Mouse (Mus musculus) MEL (cell line): ENCODE data around the gene Nxph4.

ENCODE experiments used
- EP300 ChIP-seq, 2 experiments: IDR thresholded peaks; 2 replicates each; pipeline ENCODE4 v1.6.1; 2011; ENCODE audit warnings: improper control_type of control experiment in 2 of 2, low read length in 2 of 2, low read depth in 1 of 2, mild to moderate bottlenecking in 1 of 2
- GATA1 ChIP-seq: IDR thresholded peaks from 2 replicates; pipeline ENCODE4 v1.6.1; 2011; ENCODE audit warnings: low read depth, low read length, improper control_type of control experiment
- POLR2A ChIP-seq, 2 experiments: IDR thresholded peaks; 2 replicates each; pipeline ENCODE4 v1.6.1; 2011 to 2012; ENCODE audit warnings: low read length in 2 of 2, mild to moderate bottlenecking in 2 of 2, control low read depth in 1 of 2, improper control_type of control experiment in 1 of 2, low read depth in 1 of 2, moderate library complexity in 1 of 2; ENCODE audit not compliant: control insufficient read depth in 1 of 2, insufficient read depth in 1 of 2, poor library complexity in 1 of 2

GRCm38 (mm10) chr10:127508239-127508638 lies 26.1 kb downstream of the Nxph4 start:
- TF ChIP-seq POLR2A (IDR thresholded peaks at IDR 0.05; ENCODE audit: control insufficient read depth in 1 of 2, insufficient read depth in 1 of 2, low read depth in 1 of 2, low read length in 2 of 2, poor library complexity in 1 of 2) (no peak), GATA1 (no peak), EP300 (IDR thresholded peaks at IDR 0.05; ENCODE audit: low read depth in 1 of 2, low read length in 2 of 2) (no peak)
